Mouse (Mus musculus) liver, embryonic 14.5 days (tissue): Measurements from ENCODE around the gene Gjb5.
A peak's percentile ranks its signal among the peaks of the same experiment; 100 is the strongest.

Experiments
- CTCF ChIP-seq: IDR thresholded peaks from 2 replicates; pipeline ENCODE4 v1.5.1; 2016; ENCODE audit warnings: antibody characterized with exemption, low read depth, control low read depth
- EP300 ChIP-seq: IDR thresholded peaks from 2 replicates; pipeline ENCODE4 v1.6.1; 2016; ENCODE audit warnings: antibody characterized with exemption, low read depth

DNA sequence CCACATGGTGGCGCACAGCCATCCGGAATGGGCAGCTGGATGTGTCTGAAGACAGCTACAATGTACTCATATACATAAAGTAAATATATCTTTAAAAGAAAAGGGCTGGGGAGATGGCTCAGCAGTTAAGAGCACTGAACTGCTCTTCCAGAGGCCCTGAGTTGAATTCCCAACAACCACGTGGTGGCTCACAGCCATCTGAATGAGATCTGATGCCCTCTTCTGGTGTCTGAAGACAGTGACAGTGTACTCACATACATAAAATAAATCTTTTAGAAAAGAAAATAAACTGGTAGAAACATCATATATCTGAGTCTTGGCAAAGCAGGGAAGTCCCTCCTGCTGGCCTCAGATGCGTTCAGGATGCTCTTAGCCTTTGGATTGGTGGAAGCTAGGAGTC is 40.8 kb downstream of the Gjb5 start:
- TF ChIP-seq CTCF (0 out of 2 replicates have a peak, but pooled peaks have one; percentile 3), EP300 (no peak)
